Mouse (Mus musculus) kidney, adult 2 months (tissue): ENCODE measurements around the gene 0610010F05Rik. TPM values are rescaled to one million over a fixed set of nuclear protein-coding genes. Genes with fewer than 3 reads are reported as not detected.

ENCODE experiments used
- DNase-seq: peaks from one replicate; pipeline ENCODE4 v3.0.0; 2021
- H3K27ac ChIP-seq: fragments of 200-500 bp; 2 replicates; pipeline ENCODE4 v1.5.1; 2012; ENCODE audit warnings: low read depth, low read length, control low read depth, inconsistent platforms; ENCODE audit not compliant: insufficient read depth
- H3K27me3 ChIP-seq: fragments of 200-500 bp; replicated peaks from 2 replicates; pipeline ENCODE4 v1.6.1; 2012; ENCODE audit warnings: mild to moderate bottlenecking, moderate library complexity, low read length, inconsistent platforms; ENCODE audit not compliant: control insufficient read depth, insufficient read depth
- H3K36me3 ChIP-seq: fragments of 200-500 bp; 2 replicates; pipeline ENCODE4 v1.6.1; 2012; ENCODE audit warnings: mild to moderate bottlenecking, moderate library complexity, low read length, inconsistent platforms; ENCODE audit not compliant: control insufficient read depth, insufficient read depth
- H3K4me1 ChIP-seq: fragments of 200-500 bp; 2 replicates; pipeline ENCODE4 v1.6.1; 2011; ENCODE audit warnings: low read length; ENCODE audit not compliant: control insufficient read depth, insufficient read depth
- H3K4me3 ChIP-seq: fragments of 200-500 bp; 2 replicates; pipeline ENCODE4 v1.5.1; 2011; ENCODE audit warnings: mild to moderate bottlenecking, low read depth, low read length, control low read depth; ENCODE audit not compliant: insufficient read depth
- CTCF ChIP-seq: fragments of 200-500 bp; conservative IDR thresholded peaks from 2 replicates; pipeline ENCODE4 v1.5.1; 2011; ENCODE audit warnings: low read depth, mild to moderate bottlenecking, control low read depth, low read length, moderate library complexity, mixed read lengths; ENCODE audit not compliant: insufficient read depth, insufficient read length
- POLR2A ChIP-seq: fragments of 200-500 bp; IDR thresholded peaks from one replicate; pipeline ENCODE4 v1.6.1; 2011; ENCODE audit warnings: low read depth, low read length, control low read depth
- WGBS: fragments of 180-500 bp; shearing (Covaris S2); methylation state at CpG from one replicate; pipeline ENCODE4 v1.1.7; 2018; 5-methylcytosine and 5-hydroxymethylcytosine counted together
- polyA plus RNA-seq: library from polyadenylated mRNA; depleted of rRNA; stranded (reverse); fragments of >200 nt; gene quantifications from 2 replicates; pipeline ENCODE4 v1.2.3, GENCODE M21; 2012; rRNA removed

Gene 0610010F05Rik
- polyA plus RNA-seq, 1 experiment: 2.4 TPM

- Histone ChIP-seq H3K4me3 (no peak overlapping the region), H3K36me3 (no peaks in the 10 kb centered on the region), H3K4me1 (no peaks in the 10 kb centered on the region), H3K27ac (no peak overlapping the region), H3K27me3 (no peaks in the 10 kb centered on the region)
- whole genome bisulfite sequencing: 97% methylated on average over 7 of the region's 7 CpGs
- no peak for DNase-seq
- TF ChIP-seq CTCF: no peak
- no peak for TF ChIP-seq POLR2A
Observed at GRCm38 (mm10) chr11:23570130-23570529, 63.3 kb downstream of the 0610010F05Rik start.

GRCm38 (mm10) chr11:23565761-23566160 lies 67.7 kb downstream of the 0610010F05Rik start:
- Histone ChIP-seq H3K4me1 (no peaks in the 10 kb centered on the region), H3K27me3 (no peaks in the 10 kb centered on the region), H3K36me3 (no peaks in the 10 kb centered on the region), H3K4me3 (no peak overlapping the region), H3K27ac (no peak overlapping the region)
- peak; percentile 78 for DNase-seq
- peak; percentile 87 for TF ChIP-seq CTCF
- no peak for TF ChIP-seq POLR2A
- WGBS: 66% methylated on average over 6 of the region's 6 CpGs

- DNase-seq: peak; percentile 2
- H3K4me1 ChIP-seq: no peaks in the 10 kb centered on the region
- 49% methylated on average over 6 of the region's 6 CpGs for WGBS
- 0 out of 2 replicates have a peak, but pooled peaks have one; percentile 19 for TF ChIP-seq CTCF
- no peak for TF ChIP-seq POLR2A
- H3K36me3 ChIP-seq: no peaks in the 10 kb centered on the region
- H3K4me3 ChIP-seq: no peak overlapping the region
- H3K27me3 ChIP-seq: no peaks in the 10 kb centered on the region
- no peak overlapping the region for H3K27ac ChIP-seq
Observed at GRCm38 (mm10) chr11:23557039-23557630, 76.3 kb downstream of the 0610010F05Rik start.

GRCm38 (mm10) chr11:23537446-23537845 lies 96.0 kb downstream of the 0610010F05Rik start:
- DNase-seq: no peak
- WGBS: 80% methylated on average over 2 of the region's 2 CpGs
- no peak overlapping the region for H3K4me3 ChIP-seq
- TF ChIP-seq POLR2A (no peak), CTCF (no peak)
- no peaks in the 10 kb centered on the region for H3K4me1 ChIP-seq
- no peak overlapping the region for H3K27ac ChIP-seq
- no peaks in the 10 kb centered on the region for H3K36me3 ChIP-seq
- H3K27me3 ChIP-seq: no peaks in the 10 kb centered on the region

- no peaks in the 10 kb centered on the region for H3K27me3 ChIP-seq
- DNase-seq: no peak
- no peak within 1 kb of the TSS for H3K27ac ChIP-seq
- H3K4me3 ChIP-seq: no peak within 1 kb of the TSS
- H3K36me3 ChIP-seq: no peaks in the 10 kb centered on the region
- WGBS: 62% methylated on average over 5 of the region's 5 CpGs
- no peak for TF ChIP-seq CTCF
- no peak for TF ChIP-seq POLR2A
- no peaks in the 10 kb centered on the region for H3K4me1 ChIP-seq
Observed at GRCm38 (mm10) chr11:23520473-23521205, 112.8 kb downstream of the 0610010F05Rik start, which contains the start of gene 1700093K21Rik. Gene 1700093K21Rik (minus strand): TSS chr11:23521155.

GRCm38 (mm10) chr11:23518981-23519380 lies 114.5 kb downstream of the 0610010F05Rik start:
- Histone ChIP-seq H3K27me3 (no peaks in the 10 kb centered on the region), H3K36me3 (no peaks in the 10 kb centered on the region), H3K4me3 (no peak overlapping the region), H3K4me1 (no peaks in the 10 kb centered on the region), H3K27ac (no peak overlapping the region)
- WGBS: 78% methylated on average over 3 of the region's 3 CpGs
- peak; percentile 27 for DNase-seq
- TF ChIP-seq CTCF (no peak), POLR2A (no peak)

- 83% methylated on average over 2 of the region's 2 CpGs for WGBS
- no peak overlapping the region for H3K27ac ChIP-seq
- TF ChIP-seq POLR2A (no peak), CTCF (no peak)
- H3K36me3 ChIP-seq: no peaks in the 10 kb centered on the region
- no peaks in the 10 kb centered on the region for H3K4me1 ChIP-seq
- H3K27me3 ChIP-seq: no peaks in the 10 kb centered on the region
- H3K4me3 ChIP-seq: no peak overlapping the region
- DNase-seq: no peak
Observed at GRCm38 (mm10) chr11:23515315-23515714, 118.1 kb downstream of the 0610010F05Rik start.

Other genes with a start within 250 kb of the 0610010F05Rik start
- gene Ahsa2, start 135.6 kb downstream of the 0610010F05Rik start, polyA plus RNA-seq: 6.2 and 10.5 TPM in 2 replicates
- gene 1700093K21Rik, start 112.5 kb downstream of the 0610010F05Rik start, polyA plus RNA-seq: 0.07 and 0.25 TPM in 2 replicates
- 2.2 and 3.2 TPM in 2 replicates for gene Pus10, start 32.0 kb upstream of the 0610010F05Rik start, polyA plus RNA-seq
- gene Pex13, start 32.3 kb upstream of the 0610010F05Rik start, polyA plus RNA-seq: 10.1 and 11.5 TPM in 2 replicates
- gene Rel, start 137.3 kb upstream of the 0610010F05Rik start, polyA plus RNA-seq: 0.72 and 1.3 TPM in 2 replicates